Mouse (Mus musculus): ENCODE results near the gene Arv1.

DNA sequence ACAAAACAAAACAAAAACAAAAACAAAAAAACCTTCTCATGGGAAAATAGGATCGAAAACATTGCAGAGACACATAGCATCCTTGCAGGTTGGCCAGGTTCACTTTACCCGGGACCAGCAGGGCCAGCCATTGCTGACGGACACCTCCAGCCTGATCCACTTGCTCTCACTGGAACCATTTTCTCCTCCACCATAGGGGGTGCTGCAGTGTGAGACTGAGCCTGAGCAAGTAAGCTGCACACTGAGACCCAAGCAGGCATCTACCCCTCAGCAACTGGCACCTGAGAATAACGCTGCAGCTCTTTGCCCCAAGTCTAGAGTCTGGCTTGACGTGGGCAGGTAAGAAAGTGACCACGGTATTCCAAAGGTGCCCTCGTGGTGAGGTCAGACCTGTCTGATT, 1.8 kb upstream of the Arv1 start:
- TF ChIP-seq CTCF (conservative IDR thresholded peaks at IDR 0.05; ENCODE audit: insufficient read depth, insufficient read length, low read depth, low read length) (no peak), POLR2A (IDR thresholded peaks at IDR 0.05; ENCODE audit: low read depth, low read length) (no peak)
